Mouse (Mus musculus) adrenal gland, adult 2 months (tissue): ENCODE measurements around the gene Esr1. TPM values are rescaled to one million over a fixed set of nuclear protein-coding genes. Genes with fewer than 3 reads are reported as not detected.
"Not testable (repeated sequence)": the region's sequence is repeated elsewhere in the genome, so short reads cannot be mapped to it uniquely, and the experiment has no call there.

ENCODE experiments used
- DNase-seq: peaks from one replicate; pipeline ENCODE4 v3.0.0; 2021
- polyA plus RNA-seq: library from polyadenylated mRNA; depleted of rRNA; stranded (reverse); fragments of >200 nt; gene quantifications from 2 replicates; pipeline ENCODE4 v1.2.3, GENCODE M21; 2012
- total RNA-seq, 2 experiments: library from RNA; stranded (reverse); gene quantifications; 2 replicates each; pipeline ENCODE4 v1.2.3; 2021

Gene Esr1
- total and polyA plus RNA-seq, 3 experiments, result 17.3 to 31.9 (median 22.1) TPM

DNA sequence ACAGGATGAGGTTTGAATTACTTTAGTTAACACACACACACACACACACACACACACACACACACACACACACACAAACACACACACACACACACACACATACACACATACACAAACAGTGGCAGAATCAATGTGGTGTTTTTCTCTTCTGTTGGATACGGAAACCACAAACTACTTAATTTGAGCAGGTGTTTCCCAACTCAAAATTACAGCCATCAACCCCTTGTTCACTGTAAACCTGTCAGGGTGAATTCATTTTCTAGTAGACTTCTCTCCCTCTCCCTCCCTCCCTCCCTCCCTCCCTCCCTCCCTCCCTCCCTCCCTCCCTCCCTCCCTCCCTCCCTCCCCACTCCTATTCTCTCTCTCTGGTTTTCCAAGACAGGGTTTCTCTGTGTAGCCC lies 8.0 kb downstream of the Esr1 start:
- not testable (repeated sequence) for DNase-seq

DNA sequence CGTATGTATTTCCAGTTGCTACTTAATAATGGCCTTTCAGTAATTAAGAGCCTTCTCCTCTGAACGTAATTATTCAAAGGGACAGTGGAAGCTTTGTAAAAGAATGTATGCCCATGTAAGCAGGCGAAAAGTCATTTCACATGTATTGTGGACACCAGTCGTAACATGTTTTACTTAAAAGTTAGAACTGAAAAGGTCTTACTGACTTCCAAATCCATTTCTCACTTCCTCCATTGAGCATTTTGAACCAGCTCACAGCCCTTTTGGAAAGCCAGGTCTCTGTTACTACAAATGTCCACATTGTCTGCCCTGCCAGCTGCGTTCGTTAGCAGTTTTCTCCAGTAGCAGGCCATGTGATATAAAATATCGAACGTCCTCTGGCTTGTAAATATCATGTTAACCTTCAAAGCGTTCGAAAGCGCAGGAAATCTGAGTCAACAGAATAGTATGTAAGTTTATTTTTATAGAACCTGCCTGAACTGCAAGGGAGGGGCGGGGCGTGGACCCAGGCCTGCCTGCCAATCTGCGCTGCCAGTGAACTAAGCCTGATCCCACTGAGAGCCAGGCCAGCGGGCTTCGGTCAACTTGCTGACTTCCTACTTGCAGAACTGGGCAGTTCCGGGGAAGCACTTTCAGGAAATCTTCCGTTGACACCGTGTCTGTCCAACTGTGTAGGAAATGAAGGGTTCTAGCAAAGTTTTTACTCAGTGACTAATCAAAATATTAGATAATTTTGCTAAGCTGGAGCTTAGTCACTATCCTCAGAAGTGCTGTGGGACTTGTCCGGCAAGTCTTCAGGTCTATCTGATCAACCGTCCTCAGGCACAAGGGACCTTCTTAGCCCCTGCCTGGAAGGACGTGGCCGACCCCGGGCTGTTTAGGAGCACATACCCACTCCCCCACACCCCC lies 9.5 kb downstream of the Esr1 start:
- peak; percentile 84 for DNase-seq

DNA sequence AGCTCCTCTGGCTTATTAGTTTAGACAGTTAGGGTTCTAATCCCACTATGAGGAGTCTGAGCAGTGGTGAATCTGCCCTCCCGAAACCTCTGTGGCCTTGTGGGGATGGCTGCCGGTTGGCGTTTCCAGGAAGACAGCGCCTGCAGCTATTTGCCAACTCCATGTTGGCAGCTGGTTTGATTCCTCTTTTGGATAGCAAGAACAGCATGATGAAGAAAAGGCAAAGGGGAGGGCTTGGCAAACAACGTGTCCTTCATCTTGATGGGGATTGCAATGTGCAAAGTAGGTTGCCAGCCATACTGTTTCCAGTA lies 10.1 kb downstream of the Esr1 start:
- DNase-seq, result peak; percentile 65

DNA sequence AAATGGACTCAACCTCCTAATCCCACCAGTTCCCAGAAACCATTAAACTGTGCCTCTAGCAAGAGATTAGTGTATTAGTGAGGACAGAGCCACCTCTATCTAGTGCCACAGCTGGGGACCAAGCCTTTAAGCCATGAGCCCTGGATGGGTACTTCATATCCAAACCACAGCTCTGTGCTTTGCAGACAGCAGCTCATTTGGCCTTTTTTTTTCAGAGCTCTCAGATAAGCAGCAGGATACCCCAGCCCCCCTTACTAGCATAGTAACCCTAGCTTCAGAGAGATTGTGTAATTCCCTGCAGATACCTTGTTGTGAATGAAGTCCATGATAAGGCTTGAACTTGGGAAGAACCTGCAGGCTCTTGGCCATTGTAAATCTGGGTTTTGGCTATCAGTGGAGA lies 11.9 kb downstream of the Esr1 start:
- no peak for DNase-seq

DNA sequence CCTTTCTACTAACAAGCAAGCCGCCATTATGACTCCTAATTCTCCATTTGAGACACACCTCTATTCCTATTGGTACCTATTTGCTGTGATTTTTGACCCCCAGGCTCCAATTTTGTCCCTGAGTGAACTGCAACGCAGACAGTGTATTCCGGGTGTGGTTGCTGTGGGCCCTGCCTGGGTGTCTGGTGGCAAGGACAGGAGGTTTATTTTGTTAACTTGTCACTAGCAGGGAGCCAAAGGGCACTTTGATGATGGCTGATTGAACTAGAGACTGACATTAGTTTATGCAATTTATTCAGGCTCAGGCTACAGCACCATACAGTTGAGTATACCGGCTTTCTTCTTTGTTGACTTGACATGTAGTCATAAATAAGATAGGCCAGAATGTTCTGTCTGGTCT lies 13.2 kb downstream of the Esr1 start:
- DNase-seq, result no peak

DNA sequence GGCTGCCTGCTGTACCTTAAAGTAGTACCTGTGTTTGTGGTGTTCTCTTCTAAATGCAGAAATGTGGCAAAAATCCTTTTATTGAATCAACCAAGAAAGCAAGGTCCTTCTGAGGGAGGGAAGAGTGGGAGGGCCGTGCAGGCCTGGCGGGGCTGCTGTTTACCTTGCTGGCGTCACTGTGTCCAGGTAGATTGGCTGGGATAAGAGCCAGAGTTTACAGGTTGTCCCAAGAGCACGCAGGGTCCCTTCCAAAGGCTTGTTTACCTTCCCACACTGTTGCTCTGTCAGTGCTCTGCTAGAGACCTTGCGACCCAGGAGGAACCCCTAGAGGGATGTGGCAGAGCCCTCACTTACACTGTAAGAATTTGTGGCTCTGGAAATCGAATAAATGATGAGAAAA lies 13.9 kb downstream of the Esr1 start:
- DNase-seq, result no peak

DNA sequence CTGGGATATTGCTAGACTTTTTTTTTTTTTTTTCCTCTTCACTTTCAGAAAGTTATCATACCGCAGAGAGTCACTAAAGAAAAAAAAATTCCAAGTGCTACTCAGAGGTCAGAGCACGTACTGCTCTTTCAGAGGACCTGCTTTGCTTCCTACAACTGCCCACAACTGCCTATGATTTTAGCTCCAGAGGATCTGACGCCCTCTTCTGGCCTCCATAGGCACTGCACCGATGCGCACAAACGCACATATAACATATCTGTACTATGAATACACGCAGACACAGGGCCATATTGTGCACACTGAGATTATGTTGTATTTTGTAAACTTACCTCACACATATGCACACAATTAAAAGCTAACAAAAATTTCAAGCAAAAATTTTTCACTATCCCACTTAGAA lies 15.0 kb downstream of the Esr1 start:
- no peak for DNase-seq

DNA sequence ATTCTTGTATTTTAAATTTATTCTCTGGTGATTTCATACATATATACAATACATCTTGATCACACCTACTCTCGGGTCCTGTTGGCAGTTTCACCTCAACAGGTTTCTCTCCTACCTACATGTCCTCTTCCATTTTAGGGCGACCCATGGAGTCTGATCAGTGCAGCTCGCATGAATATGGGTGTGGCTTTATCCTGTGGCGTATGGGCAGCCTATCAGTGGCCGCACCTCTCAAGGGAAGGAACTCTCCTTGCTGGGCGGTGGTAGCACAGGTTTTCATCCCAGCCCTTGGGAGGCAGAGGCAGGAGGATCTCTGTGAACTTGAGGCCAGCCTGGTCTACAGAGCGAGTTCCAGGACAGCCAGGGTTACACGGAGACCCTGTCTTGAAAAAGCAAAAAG lies 15.6 kb downstream of the Esr1 start:
- DNase-seq, result no peak

DNA sequence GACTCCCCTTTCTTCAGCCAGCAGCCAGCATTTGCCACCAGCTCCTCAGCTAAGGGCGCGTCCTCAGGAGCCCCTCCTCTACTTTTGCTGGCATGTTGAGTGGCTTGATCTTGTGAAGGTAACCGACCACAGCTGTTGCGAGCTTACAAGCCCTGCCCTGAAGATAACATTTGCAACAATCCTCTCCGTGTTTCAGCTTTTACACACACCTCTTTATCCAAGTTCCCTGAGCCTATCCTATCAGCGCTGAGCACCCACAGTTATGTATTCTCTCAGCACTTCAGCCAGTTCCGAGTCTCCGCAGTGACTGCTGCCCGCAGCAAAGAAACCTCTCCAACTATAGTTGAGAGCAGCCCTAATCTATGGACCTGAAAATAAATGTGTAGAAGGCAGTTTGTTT lies 16.0 kb downstream of the Esr1 start:
- DNase-seq, result no peak

DNA sequence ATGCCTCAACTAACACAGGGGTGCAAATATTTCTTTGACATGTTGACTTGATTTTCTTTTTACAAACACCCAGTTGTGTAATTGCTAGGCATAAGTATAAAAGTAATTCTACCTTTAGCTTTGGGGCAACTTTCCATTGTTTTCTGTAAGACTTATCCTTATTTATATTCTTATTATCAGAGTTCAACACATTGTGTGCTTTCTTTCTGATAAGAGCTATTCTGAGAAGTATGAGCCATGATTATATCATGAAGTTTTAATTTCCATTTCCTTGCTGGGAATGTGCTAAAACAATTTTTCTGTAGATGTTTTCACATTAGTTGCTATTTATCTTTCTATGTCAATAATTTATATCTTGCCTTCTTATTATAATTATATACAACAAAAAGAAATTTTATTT lies 17.9 kb downstream of the Esr1 start:
- DNase-seq, result no peak

DNA sequence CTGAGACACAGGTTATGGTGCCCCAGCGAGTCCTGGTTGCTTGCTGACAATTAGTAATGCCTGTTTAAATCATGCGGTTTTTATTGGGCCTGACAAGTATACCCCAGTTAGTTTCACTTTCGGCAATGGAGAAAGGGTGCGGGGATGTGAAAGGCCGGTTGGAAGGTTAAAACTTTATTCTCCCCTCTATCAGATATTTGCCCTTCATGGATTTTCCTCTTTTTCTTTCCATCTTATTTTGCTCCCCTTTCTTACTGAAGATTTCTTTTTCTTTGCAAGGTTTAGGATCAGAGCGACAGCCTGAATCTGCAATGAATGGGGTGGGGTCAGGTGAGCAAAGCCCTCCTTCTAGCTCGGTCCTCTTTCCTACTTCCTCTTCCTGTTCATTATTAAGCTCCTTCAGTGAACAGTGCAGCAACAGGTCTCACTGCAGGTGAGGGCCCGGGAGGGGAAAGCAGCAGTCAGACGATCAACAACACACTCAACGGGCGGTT lies 20.9 kb downstream of the Esr1 start:
- DNase-seq, result peak; percentile 15

DNA sequence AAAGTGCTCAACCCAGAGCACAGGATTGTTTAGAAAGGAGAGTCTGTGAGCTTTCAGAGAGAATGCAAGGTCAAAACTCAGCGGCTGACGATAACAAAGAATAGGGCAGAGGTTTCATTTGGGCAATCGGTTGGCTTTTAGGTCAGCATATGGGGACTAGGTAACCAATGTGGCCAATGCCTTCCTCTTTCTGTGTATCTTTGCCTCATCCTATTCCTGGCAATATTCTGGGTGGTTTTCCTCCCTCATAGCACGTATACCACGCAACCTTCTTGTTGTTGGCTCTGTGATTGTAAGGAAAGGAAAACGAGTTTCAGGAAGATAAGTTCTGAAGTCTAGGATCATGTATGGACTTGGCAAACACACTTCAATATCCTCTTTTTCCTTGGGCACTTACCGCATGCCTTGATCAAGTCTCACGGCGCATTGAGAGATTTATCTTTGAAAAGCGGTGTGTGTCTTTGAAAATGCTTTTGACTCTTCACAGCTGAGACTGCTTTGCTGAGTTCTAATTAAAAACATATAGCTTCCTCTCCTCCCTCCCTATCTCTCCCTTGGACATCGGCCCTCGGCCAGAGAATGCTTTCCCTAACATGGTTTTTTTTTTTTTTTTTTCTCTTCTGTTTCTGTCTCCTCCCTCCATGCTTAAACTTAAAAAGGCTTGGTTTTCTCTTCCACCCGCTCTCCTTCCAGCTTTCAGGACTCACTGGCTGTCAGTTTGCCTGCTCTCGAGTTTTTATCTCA lies 22.1 kb downstream of the Esr1 start:
- DNase-seq, result peak; percentile 14

DNA sequence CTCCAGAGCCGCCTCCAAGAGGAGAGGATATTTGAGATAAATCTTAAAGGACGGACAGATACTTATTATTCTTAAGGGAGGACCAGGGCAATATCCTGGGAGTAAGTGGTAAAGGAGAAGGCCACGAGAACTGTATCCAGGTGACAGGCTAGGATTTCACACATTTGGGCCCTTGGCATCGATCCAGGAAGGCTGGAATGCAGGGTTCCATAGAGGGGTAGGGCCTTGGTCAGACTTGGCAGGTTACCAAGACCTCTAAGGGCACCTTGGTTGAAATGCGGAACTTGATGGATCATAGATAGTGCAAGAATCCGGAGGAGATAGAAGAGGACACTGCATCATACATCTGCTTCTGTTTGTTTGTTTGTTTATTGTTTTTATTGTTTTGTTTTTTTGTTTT lies 24.3 kb downstream of the Esr1 start:
- DNase-seq, result no peak

DNA sequence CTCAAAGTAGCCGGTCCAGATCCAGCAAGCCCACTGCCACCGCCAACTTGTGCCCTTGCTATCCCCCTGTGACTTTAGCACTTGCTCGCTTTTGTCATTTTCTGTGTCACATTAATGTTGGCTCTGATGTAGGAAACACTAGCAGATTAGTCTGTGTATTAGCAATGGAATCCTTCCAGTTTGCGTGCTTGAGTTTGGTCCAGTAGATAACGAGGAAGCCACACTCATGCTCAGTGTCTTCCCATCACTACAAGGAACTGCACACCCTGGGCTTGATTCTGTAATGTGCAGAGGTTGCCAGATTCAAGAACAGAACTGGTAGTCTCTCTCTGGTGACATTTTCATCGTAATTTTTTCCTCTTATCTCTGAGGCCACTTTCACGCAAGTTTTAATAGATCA lies 34.7 kb downstream of the Esr1 start:
- no peak for DNase-seq

DNA sequence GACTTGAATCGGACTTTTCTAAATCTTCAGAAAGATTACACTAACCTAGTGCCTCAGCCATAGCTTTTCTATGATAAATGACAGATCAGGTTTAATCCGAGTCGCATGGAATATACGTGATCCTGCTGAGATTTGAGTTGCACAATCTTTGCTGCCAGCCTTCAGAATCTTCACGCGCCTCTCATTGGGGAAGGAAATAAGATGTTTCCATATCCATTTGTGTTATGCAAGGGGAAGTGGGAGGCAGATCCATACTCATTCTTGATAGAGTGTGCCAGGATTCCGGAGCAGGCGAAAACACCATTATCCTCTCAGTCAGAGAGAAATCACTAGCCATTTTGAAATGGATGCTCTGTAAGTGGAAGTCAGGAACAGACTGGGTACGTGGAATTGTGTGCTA lies 35.5 kb downstream of the Esr1 start:
- DNase-seq, result no peak

DNA sequence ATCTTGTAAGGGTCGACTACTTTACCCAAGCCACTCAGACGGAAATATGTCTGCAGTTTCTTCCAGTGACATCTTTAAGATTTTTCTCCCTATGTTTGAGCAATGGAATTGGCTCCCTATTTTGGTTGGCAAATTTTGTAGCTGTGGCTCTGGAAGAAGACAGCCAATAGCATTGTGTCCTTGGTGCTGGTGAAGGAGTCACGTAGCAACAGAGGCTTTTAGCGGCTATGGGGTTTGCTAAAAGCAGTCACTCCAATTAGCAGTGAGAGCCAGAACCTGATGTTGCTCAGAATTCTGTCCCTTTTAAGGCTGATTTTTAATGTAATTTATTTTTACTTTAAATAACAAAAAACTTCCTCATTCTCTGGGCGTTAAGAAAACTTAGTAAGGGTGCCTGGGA lies 54.0 kb downstream of the Esr1 start:
- no peak for DNase-seq

DNA sequence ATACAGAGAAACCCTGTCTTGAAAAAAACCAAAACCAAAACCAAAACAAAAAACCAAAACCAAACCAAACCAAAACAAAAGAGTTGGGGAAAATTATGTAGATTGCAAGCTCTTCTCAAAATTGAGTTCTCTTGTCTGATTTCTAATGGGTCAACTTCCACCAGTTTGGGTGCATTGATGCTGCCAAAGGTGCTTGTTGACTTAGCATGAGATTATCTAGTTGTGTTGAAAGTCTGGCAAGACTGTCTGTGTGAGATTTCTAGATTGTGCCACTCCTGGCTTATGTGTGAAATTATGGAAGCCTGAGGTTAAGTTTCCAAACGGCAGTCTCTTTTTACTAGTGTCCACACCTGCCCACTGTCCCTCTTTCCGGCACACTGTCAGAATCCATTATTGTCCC lies 55.6 kb downstream of the Esr1 start:
- DNase-seq, result no peak

DNA sequence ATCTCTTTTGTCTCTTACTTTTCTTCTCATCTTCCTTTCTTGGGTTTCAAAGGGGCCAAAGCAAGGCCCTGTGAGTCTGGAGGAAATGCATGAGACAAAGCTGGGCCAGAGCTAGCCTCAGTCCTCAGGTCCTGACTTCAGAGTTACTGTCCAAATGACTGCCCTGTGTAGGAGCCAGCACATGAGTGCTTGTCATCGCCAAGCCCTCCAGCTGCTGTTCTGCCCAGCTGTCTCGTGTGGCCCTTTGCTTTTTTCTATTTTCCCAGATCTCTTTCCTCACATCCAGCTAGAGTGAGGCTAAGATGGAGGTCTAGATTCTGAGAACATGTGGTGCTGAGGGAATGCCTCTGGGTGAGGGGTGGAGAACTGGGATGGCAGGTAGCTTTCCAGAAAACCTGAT lies 58.7 kb downstream of the Esr1 start:
- no peak for DNase-seq

DNA sequence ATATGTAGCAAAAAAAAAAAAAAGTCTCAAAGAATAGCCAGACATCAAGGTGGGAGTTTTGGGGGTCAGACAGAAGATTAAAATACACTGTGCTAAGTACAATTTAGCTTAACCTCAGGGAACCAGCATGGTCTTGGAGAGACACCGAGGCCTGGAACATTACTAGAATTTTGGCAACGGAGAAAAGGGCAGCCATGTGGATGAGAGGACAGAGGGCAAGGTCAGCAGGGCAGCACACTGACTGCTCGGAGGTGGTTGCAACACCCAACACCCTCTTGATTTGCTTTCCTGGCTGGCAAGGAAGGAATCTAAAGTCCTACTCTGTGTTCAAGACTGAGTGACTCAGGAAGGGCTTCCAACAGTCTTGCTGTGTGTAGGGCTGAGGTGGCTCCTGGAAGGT lies 60.5 kb downstream of the Esr1 start:
- peak; percentile 68 for DNase-seq

DNA sequence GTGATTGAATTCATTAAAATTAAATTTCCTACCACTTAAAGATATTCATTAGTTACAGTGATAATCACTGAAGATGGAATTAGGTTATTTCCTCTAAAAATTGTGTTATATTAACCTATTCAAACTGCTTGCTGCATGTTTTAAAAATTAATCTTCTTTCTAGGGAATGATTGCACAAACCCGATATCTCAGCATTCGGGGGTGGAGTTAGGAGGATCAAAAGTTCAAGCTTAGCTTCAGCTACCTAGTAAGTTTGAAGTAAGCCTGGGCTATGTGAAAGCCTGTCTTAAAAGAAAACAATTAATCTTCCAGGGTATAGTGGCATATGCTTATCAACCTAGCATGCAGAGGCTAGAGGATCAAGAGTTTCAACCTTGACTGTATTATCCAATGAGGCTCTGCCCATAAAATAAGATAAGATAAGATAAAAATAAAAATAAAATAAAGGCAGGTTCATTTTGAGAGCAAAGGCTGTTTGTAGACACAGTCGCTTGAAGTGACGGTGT lies 62.0 kb downstream of the Esr1 start:
- no peak for DNase-seq

DNA sequence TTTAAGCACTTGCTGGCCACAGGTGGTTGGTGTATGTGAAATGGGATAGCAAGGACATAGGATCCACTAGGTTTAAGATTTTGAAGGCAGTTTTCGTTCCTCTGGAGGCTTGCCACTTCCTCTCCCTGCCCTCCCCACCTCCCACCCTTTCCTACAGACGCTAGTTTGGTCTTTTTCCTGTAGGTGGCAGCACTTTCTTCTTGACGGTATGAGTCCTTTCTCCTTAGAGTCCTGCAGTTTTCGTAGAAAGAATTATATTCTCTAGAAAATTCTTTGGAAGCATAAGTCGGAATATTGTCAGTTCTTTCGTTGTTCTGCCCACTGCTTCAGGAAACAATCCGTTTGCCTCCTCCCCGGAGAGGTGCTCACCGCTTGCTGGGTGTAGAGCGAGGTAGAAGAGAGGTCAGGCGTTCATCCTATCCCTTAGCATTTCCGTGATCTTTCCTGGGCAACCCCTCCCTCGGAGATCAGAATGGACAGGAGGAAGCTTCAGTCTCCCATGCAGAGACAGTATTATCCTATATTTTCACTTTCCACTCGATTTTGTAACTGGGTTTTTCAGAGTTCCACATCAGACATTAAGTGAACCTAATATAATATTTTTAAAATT lies 63.7 kb downstream of the Esr1 start:
- peak; percentile 56 for DNase-seq

DNA sequence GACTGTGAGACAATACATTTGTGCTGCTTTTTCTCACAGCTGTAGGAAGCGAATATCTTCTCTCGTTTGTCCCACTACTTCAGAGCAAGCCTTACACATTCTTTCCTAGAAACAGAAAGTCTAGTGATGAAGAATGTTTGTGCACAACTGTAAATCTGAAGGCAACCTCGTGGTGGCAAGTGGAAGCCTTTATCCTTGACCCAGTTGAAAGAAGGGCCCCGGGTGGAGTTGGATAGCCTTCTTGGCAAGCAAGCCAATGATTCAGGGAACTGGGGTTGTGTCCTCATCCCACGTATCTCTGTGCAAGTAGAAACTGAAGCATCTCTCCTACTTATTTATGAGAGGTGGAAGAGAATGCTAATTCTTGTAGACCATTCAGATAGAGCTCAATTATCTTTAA lies 71.7 kb downstream of the Esr1 start:
- DNase-seq, result peak; percentile 84

DNA sequence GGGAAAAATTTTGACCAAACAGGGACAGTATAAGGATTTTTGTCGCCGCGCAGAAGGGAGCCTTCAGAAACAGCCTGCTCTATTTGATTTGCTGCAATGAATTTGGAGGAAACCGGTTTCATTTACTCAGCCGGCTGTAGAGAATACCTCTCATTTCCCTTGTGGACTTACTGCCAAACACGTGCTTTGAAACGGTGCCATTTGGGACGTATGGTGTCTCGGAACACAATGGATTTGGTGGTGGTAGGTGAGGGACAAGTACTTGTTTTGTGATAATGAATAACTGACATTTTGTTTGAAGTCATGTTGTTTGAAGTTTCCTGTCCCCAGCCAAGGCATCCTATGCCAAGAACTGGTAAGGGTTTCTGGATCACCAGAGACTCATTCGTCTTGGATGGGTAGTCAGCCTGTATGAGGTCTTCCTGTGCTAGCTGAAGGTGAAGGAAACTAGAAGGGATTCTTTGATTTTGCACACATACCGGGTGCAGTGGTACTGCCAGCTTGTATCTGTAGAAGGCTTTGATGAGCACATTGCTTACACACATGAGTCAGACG lies 72.4 kb downstream of the Esr1 start:
- no peak for DNase-seq
